Mouse (Mus musculus) left cerebral cortex, postnatal 10 days (tissue): ENCODE measurements around the gene Ddost. TPM values are rescaled to one million over a fixed set of nuclear protein-coding genes. Genes with fewer than 3 reads are reported as not detected.

ENCODE experiments used
- DNase-seq, 2 experiments: peaks; one replicate each; pipeline ENCODE4 v3.0.0; 2021 to 2022; ENCODE audit warnings: low spot score in 2 of 2, mixed read lengths in 1 of 2; ENCODE audit errors: extremely low spot score in 1 of 2
- intact Hi-C: fragments of 180-260 bp; cut with DNase I; formaldehyde crosslinking; loops from one replicate; pipeline ENCODE4 v1.15.1; 2025
- total RNA-seq, 2 experiments: library from RNA; stranded (reverse); gene quantifications; 2 replicates each; pipeline ENCODE4 v1.2.3; 2021

Gene Ddost
- total RNA-seq, 2 experiments from 2014 or later: 112 to 114 TPM

- DNase-seq: no peak
- intact Hi-C loops: no loop called here
These were observed 2.5 kb downstream of the Ddost start for GRCm38 (mm10) chr4:138307025-138307424.

DNA sequence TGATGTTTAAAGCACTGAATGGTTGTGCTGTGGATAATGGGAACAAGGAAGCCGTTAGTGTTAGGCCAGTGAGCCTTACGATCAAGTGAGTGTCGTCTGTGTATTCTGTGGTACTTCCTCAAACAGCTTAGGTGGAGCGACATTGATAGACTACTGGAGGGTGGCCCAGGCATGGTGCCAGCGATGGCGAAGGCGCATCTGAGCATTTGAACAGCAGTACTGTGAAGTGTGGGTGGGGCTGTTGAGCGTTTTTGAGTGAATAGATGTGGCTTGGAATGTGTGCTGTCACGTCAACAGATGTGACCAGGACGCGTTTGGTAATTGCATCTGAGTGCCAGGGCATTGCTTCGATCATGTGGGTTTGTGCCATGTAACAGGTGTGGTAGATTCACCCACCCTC is 3.2 kb downstream of the Ddost start:
- no peak for DNase-seq
- intact Hi-C loops: no loop called here

GRCm38 (mm10) chr4:138310311-138310910 is 5.9 kb downstream of the Ddost start:
- intact Hi-C loops: loop anchor here (10.0 kb wide), 2 partner anchors 346 to 544 kb away; no protein-coding TSS in a partner anchor
- no peak for DNase-seq

GRCm38 (mm10) chr4:138311595-138311994 is 7.1 kb downstream of the Ddost start:
- intact Hi-C loops: loop anchor here (10.0 kb wide), 2 partner anchors 347 to 543 kb away; no protein-coding TSS in a partner anchor
- no peak for DNase-seq

- no peak for DNase-seq
- intact Hi-C loops: loop anchor here (10.0 kb wide), 2 partner anchors 347 to 543 kb away; no protein-coding TSS in a partner anchor
These were observed 7.6 kb downstream of the Ddost start for GRCm38 (mm10) chr4:138312105-138312504.

- intact Hi-C loops: loop anchor here (10.0 kb wide), 2 partner anchors 348 to 542 kb away; no protein-coding TSS in a partner anchor
- no peak for DNase-seq
These were observed 8.5 kb downstream of the Ddost start for GRCm38 (mm10) chr4:138313021-138313420.

DNA sequence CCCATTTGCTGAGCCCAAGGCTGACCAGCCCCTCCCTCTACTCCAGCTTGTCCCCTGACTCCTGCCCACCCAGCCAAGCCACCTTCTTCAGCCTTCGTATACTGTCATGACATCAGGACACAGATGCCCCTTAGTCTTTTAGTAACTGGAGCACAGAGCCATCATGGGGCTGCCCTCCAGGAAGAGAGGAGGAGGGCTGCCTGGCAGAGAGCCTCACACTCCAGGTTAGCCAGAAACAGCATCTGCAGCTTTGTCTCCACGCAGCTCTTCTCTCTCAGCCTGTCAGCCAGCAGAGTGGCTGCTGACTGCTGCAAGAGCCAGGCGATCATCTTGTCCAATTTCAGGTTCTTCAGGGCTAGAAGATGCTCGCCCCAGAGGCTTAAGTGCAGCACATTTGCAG is 9.3 kb downstream of the Ddost start:
- intact Hi-C loops: loop anchor here (10.0 kb wide), 2 partner anchors 349 to 541 kb away; no protein-coding TSS in a partner anchor
- no peak for DNase-seq

- intact Hi-C loops: loop anchor here (10.0 kb wide), 2 partner anchors 351 to 539 kb away; no protein-coding TSS in a partner anchor
- no peak for DNase-seq
These were observed 11.3 kb downstream of the Ddost start for GRCm38 (mm10) chr4:138315781-138316180.

GRCm38 (mm10) chr4:138316369-138316768 is 11.8 kb downstream of the Ddost start:
- no peak for DNase-seq
- intact Hi-C loops: loop anchor here (10.0 kb wide), 2 partner anchors 352 to 538 kb away; no protein-coding TSS in a partner anchor

- intact Hi-C loops: loop anchor here (2.0 to 10.0 kb wide), 3 partner anchors 108 to 536 kb away; no protein-coding TSS in a partner anchor
- DNase-seq: peak in 1 of 2 experiments; percentile 67
These were observed 14.2 kb downstream of the Ddost start for GRCm38 (mm10) chr4:138318509-138319266.

GRCm38 (mm10) chr4:138319508-138319907 is 15.0 kb downstream of the Ddost start:
- intact Hi-C loops: loop anchor here (2.0 to 10.0 kb wide), 3 partner anchors 107 to 535 kb away; no protein-coding TSS in a partner anchor

GRCm38 (mm10) chr4:138320711-138321110 is 16.2 kb downstream of the Ddost start:
- intact Hi-C loops: no loop called here
- DNase-seq: no peak

More at GRCm38 (mm10) chr4:138319508-138319907, 15.0 kb downstream of the Ddost start:
- peak; percentile 81 to 83 for DNase-seq

DNA sequence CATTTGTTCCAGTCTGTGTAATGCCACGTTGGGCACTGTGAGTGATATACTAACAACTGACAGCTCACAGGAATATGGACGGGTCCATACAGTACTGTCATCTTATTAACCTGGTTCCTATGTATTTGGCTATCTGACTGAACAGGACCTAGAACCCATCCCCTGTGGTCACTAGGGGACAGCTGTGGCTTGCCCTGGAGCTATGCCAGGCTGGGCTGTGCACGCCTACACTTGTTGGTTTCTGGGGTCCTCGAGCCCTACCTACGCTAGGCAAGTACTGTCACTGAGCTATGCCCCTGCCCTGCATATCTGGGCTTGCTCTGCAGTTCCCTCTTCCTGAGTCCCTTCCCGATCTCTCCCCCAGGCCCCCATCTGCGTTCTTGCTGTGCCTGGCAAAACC is 17.0 kb downstream of the Ddost start:
- intact Hi-C loops: no loop called here
- DNase-seq: no peak

DNA sequence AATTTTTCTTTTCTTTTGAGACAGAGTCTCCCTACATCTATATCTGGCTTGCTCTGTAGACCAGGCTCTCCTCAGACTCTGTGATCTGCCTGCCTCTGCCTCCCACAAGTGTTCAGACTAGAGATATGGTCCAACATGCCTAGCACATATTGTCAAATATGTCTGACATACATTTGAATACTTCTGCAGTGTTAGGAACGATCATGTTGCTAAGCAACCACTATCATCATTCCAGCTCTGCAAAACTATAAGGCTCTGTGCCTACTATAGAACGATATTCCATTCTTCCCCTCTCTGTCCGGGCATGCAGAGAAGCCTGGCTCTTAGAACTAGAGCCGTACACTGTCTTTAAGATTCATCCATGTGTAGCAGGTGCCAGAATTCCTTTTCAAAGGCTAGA is 18.2 kb downstream of the Ddost start:
- intact Hi-C loops: no loop called here
- no peak for DNase-seq

- DNase-seq: no peak
- intact Hi-C loops: no loop called here
These were observed 19.2 kb downstream of the Ddost start for GRCm38 (mm10) chr4:138323753-138324152.

GRCm38 (mm10) chr4:138324451-138324850 is 19.9 kb downstream of the Ddost start:
- intact Hi-C loops: no loop called here
- no peak for DNase-seq

DNA sequence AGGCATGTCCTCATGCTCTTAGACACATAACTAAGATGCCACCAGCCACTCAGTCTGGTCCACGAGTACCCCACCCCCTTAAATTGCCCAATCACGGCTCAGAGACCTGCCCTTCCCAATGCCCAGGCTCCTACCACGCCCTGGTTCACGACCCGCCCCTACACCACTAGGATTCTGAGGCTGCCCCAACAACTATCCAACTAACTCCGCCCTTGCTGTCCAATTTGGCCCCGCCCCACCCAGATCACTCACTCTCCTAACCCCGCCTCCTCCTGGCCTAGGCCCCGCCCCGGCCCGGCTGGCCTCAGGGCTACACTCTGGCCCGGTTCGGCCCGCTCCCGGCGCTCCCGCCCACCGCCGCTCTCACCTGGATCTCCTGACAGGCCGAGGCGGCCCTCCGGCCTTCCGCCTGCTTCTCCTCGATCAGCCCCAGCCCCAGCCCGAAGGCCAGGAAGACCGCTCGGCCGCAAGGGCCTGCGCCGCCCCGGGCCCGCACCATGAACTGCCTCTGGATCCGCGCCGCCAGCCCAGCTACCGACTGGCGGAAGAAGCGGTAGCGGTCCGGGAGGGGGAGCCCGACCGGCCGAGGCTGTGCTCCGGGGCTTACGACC is 21.0 kb downstream of the Ddost start:
- DNase-seq: peak; percentile 78 to 96
- intact Hi-C loops: loop anchor here (5.0 kb wide), 1 partner anchor 52 kb away; no protein-coding TSS in a partner anchor

GRCm38 (mm10) chr4:138326077-138326695 is 21.7 kb downstream of the Ddost start, which contains the start of gene Pink1:
Gene Pink1, minus strand, starts transcription at chr4:138326307.
- peak; percentile 86 to 93 for DNase-seq
- intact Hi-C loops: loop anchor here (5.0 kb wide), 1 partner anchor 51 kb away; no protein-coding TSS in a partner anchor
